Mouse (Mus musculus) heart, postnatal 0 days (tissue): Measurements from ENCODE around the gene Nipal3. TPM values are rescaled to one million over a fixed set of nuclear protein-coding genes. Genes with fewer than 3 reads are reported as not detected.

Experiments
- ATAC-seq: fragments of 200-750 bp; cut with Nextera tagmentation; 2 replicates; pipeline ENCODE4 v1.8.0; 2017; ENCODE audit warnings: low read depth, moderate number of reproducible peaks, moderate library complexity; ENCODE audit not compliant: insufficient read depth
- DNase-seq: peaks from one replicate; pipeline ENCODE4 v3.0.0-alpha.2; 2016; ENCODE audit warnings: low spot score
- H3K27ac ChIP-seq: fragments of 300-500 bp; sonication (generic); 2 replicates; pipeline ENCODE4 v1.5.1; 2014; ENCODE audit warnings: low read depth, mild to moderate bottlenecking
- H3K27me3 ChIP-seq: fragments of 300-500 bp; sonication (generic); 2 replicates; pipeline ENCODE4 v1.6.1; 2014; ENCODE audit warnings: low read length, mixed read lengths; ENCODE audit not compliant: control insufficient read depth, insufficient read depth
- H3K36me3 ChIP-seq: fragments of 300-500 bp; sonication (generic); replicated peaks from 2 replicates; pipeline ENCODE4 v1.6.1; 2014; ENCODE audit warnings: low read length, mixed read lengths; ENCODE audit not compliant: control insufficient read depth, insufficient read depth
- H3K4me1 ChIP-seq: fragments of 300-500 bp; sonication (generic); 2 replicates; pipeline ENCODE4 v1.6.1; 2014; ENCODE audit warnings: antibody characterized with exemption; ENCODE audit not compliant: control insufficient read depth, insufficient read depth
- H3K4me2 ChIP-seq: fragments of 300-500 bp; sonication (generic); 2 replicates; pipeline ENCODE4 v1.6.1; 2014; ENCODE audit warnings: low read depth, mild to moderate bottlenecking, low read length, moderate library complexity
- H3K4me3 ChIP-seq: fragments of 300-500 bp; sonication (generic); 2 replicates; pipeline ENCODE4 v1.5.1; 2014; ENCODE audit warnings: low read depth, low read length
- H3K9ac ChIP-seq: fragments of 300-500 bp; sonication (generic); replicated peaks from 2 replicates; pipeline ENCODE4 v1.6.1; 2014; ENCODE audit warnings: low read depth, low read length, mixed read lengths
- H3K9me3 ChIP-seq: fragments of 300-500 bp; sonication (generic); replicated peaks from 2 replicates; pipeline ENCODE4 v1.6.1; 2016; ENCODE audit warnings: low read length; ENCODE audit not compliant: control insufficient read depth
- CTCF ChIP-seq: IDR thresholded peaks from 2 replicates; pipeline ENCODE4 v1.5.1; 2016; ENCODE audit warnings: antibody characterized with exemption, control low read depth, low read depth
- EP300 ChIP-seq: IDR thresholded peaks from 2 replicates; pipeline ENCODE4 v1.6.1; 2016; ENCODE audit warnings: antibody characterized with exemption, low read depth
- WGBS: fragments of 180-500 bp; shearing (Covaris S2); extraction: QIAGEN DNeasy Blood & Tissue Kit; methylation state at CpG from one replicate; pipeline ENCODE4 v1.1.7; 2014; 5-methylcytosine and 5-hydroxymethylcytosine counted together
- polyA plus RNA-seq: library from polyadenylated mRNA; unstranded; fragments of >200 nt; fragmentation: Nextera tagmentation; extraction: Ambion mirVana; gene quantifications from 2 replicates; pipeline ENCODE4 v1.2.1, GENCODE M21; 2015
- total RNA-seq: library from RNA; depleted of rRNA; stranded (reverse); fragments of >200 nt; gene quantifications from 2 replicates; pipeline ENCODE4 v1.2.3, GENCODE M21; 2014; ENCODE audit warnings: low replicate concordance

Gene Nipal3
- total and polyA plus RNA-seq, 2 experiments from 2014 or later: 4.7 to 28.7 TPM

DNA sequence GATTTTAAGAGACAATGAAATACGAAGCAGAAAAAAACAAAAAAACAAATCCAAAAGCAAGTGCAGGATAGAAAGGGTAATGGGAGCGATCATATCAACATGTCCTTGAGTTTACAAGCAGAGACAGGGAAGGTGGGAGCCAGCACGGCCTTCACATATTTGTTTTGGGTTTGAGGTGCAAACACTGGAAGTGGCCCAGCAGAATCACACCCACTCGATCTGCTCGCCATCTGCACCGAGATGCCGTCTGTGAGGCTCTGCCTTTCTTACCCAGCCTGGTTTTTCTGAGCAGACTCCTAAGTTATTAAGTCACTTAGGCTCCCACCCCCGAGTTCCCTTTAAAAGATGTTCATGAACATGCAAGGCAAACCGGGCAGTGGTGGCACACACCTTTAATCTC lies 69.2 kb downstream of the Nipal3 start:
- Histone ChIP-seq H3K27ac (no peak overlapping the region), H3K36me3 (peaks cover 8% of the 10 kb centered on the region; the same call in 1 of the 2 replicates), H3K4me2 (no peak overlapping the region), H3K4me3 (no peak overlapping the region), H3K4me1 (no peaks in the 10 kb centered on the region), H3K9ac (no peak overlapping the region), H3K9me3 (no peaks in the 10 kb centered on the region), H3K27me3 (no peaks in the 10 kb centered on the region)
- TF ChIP-seq EP300 (no peak), CTCF (no peak)
- 80% methylated on average over 9 of the region's 9 CpGs for WGBS
- DNase-seq (no peak), ATAC-seq (no peak)

DNA sequence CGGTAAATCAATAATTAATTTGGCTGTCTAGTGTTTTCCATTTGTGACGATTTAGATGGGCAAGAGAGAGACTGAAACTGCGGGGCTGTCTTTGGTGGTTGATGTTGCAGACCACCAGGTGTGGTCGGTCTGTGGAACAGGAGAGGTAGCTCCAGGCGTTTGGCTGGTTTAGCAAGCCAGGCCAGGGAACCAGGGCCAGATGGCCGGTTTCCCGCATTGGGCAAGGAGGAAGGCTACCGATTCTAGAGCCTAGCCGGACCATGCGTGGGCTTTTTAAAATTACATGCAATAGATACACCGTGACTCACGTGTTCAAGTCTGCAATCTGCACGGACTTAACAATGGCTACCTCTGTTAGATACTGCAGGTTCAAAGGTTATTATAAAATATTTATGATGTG lies 73.9 kb downstream of the Nipal3 start:
- Histone ChIP-seq H3K4me1 (no peaks in the 10 kb centered on the region), H3K27ac (no peak overlapping the region), H3K9me3 (no peaks in the 10 kb centered on the region), H3K9ac (no peak overlapping the region), H3K4me3 (no peak overlapping the region), H3K27me3 (no peaks in the 10 kb centered on the region), H3K36me3 (peaks cover 37% of the 10 kb centered on the region), H3K4me2 (no peak overlapping the region)
- TF ChIP-seq EP300: no peak
- no peak for TF ChIP-seq CTCF
- DNase-seq (no peak), ATAC-seq (no peak)
- 95% methylated on average over 13 of the region's 13 CpGs for WGBS

DNA sequence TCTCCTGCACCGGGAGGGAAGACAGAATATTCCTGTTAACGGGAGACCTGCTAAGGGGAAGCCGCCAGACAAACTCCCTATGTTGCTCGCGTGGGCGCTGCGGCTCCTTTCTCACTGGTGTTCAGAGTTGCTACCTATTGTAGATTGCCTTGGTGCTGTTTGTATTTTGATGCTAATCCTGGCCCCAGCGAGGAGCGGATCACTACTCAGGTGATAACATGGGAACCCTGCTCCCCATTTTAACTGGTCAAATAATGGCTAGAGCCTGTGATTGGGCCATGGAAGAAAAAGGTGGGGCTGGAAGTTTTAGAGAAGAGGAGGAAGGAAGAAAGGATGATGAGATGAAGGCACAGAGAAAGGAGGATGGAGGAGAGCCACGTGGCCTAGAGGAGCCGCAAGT lies 74.4 kb downstream of the Nipal3 start:
- H3K27me3 ChIP-seq: no peaks in the 10 kb centered on the region
- TF ChIP-seq CTCF (no peak), EP300 (no peak)
- no peak for DNase-seq
- no peak for ATAC-seq
- H3K4me2 ChIP-seq: no peak overlapping the region
- H3K9me3 ChIP-seq: no peaks in the 10 kb centered on the region
- WGBS: 70% methylated on average over 11 of the region's 11 CpGs
- H3K4me3 ChIP-seq: no peak overlapping the region
- H3K9ac ChIP-seq: no peak overlapping the region
- H3K27ac ChIP-seq: no peak overlapping the region
- H3K36me3 ChIP-seq: peaks cover 42% of the 10 kb centered on the region
- no peaks in the 10 kb centered on the region for H3K4me1 ChIP-seq

DNA sequence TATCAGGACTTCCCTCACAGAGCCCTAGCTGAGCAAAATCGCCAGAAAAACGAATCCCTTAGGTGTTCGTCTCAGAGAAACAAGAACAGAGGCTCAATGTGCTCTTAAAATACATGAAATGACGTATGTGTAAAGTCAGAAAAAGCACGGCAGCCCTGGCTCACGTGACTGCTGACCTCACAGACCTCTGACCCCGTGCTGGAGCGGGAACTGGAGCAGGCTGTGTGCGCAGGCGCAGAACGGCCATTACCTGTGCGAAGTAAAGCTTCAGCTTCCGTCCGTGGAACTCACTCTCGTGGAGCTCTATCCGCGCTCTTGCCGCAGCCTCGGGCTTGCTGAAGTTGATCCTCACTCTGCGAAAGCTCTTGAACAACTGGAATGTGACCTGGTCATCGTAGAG lies 74.8 kb downstream of the Nipal3 start:
- no peak overlapping the region for H3K4me2 ChIP-seq
- H3K4me3 ChIP-seq: no peak overlapping the region
- no peak overlapping the region for H3K9ac ChIP-seq
- H3K27ac ChIP-seq: no peak overlapping the region
- no peaks in the 10 kb centered on the region for H3K4me1 ChIP-seq
- no peak for TF ChIP-seq CTCF
- DNase-seq (no peak), ATAC-seq (no peak)
- H3K27me3 ChIP-seq: no peaks in the 10 kb centered on the region
- 80% methylated on average over 21 of the region's 21 CpGs for WGBS
- peaks cover 44% of the 10 kb centered on the region for H3K36me3 ChIP-seq
- H3K9me3 ChIP-seq: no peaks in the 10 kb centered on the region

DNA sequence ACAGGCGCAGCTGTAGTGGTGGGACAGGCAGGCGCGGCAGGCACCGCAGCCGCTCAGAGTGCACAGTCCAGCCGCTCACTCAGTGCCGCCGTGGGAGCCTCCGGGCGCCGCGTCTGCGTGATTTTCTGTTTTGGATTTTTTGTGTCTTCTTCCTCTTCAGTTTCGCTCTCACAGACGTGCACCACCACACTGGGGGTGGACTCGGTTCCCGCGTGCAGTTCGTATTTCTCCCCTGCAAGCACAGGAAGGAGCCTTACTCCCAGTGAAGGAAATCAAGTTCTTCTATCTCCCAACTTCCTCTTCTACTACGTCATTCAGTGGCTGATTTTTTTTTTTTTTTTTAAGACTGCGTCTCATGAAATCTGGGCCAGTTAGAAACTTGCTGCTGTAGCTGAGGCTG lies 78.5 kb downstream of the Nipal3 start:
- DNase-seq: no peak
- Histone ChIP-seq H3K9me3 (no peaks in the 10 kb centered on the region), H3K27ac (no peak overlapping the region), H3K36me3 (peaks cover 59% of the 10 kb centered on the region), H3K4me3 (no peak overlapping the region), H3K27me3 (no peaks in the 10 kb centered on the region), H3K4me1 (no peaks in the 10 kb centered on the region), H3K9ac (no peak overlapping the region), H3K4me2 (no peak overlapping the region; the same call in 1 of the 2 replicates)
- 83% methylated on average over 21 of the region's 21 CpGs for WGBS
- ATAC-seq: no peak
- TF ChIP-seq CTCF: no peak
- no peak for TF ChIP-seq EP300

DNA sequence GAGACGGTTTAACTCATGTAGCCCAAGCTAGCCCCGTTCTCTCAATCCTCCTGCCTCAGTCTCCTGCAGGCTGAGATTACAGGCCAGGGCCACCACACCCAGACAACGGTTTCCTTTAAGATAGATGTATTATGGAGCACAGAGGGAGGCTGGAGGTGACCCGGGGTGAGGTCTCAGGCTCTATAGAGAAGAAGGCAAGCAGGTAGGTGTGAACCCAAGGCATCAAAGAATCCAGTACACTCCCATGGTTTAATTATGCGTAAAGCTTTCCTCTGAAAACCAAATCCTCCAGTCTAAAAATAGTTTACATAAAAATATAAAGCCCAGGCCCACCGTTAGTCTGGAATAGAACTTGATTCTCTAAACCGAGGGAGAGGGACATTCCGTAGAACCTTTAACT lies 81.3 kb downstream of the Nipal3 start:
- H3K4me2 ChIP-seq: no peak overlapping the region
- H3K9me3 ChIP-seq: no peaks in the 10 kb centered on the region
- no peaks in the 10 kb centered on the region for H3K4me1 ChIP-seq
- no peak overlapping the region for H3K4me3 ChIP-seq
- H3K27ac ChIP-seq: no peak overlapping the region
- no peak for DNase-seq
- WGBS: 72% methylated on average over 8 of the region's 8 CpGs
- H3K27me3 ChIP-seq: no peaks in the 10 kb centered on the region
- ATAC-seq: no peak
- peaks cover 43% of the 10 kb centered on the region for H3K36me3 ChIP-seq
- TF ChIP-seq EP300: no peak
- no peak for TF ChIP-seq CTCF
- no peak overlapping the region for H3K9ac ChIP-seq
